Mouse (Mus musculus) retina, adult 2 months (tissue): ENCODE results near the gene Cemip.

Experiments
- DNase-seq: peaks from one replicate; pipeline ENCODE4 v3.0.0-alpha.2; 2012; ENCODE audit warnings: low read depth, low spot score

Cemip gene

GRCm38 (mm10) chr7:84028368-84028767 lies 57.9 kb downstream of the Cemip start:
- no peak for DNase-seq

DNA sequence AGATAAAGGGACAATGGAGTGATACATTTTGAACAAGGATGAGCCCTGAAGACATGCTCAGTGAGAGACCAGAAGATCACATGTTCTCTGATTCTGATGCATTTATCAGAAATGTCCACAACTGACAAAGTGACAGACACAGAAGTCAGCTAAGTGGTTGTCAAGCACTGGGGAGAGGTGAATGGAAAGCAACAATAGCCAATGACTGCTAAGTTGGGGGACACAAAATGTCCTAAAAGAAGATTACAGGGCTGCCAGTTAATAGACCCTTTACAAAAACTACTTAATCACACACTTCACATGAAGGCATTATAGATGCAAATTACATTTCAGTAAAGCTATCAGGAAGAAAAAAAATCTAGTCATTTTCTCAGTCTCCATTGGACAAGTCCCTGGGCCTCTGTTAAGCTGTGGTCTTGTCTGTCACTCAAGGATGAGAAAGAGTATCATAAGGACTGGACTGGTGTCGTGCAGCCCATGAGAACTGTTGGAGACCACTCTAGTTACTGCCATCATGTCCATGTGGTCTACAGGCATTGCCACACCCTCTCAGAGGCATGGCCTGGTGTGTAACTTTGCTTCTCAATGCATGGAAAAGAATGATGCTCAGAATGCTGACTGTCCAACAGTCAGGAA lies 59.2 kb downstream of the Cemip start:
- no peak for DNase-seq

DNA sequence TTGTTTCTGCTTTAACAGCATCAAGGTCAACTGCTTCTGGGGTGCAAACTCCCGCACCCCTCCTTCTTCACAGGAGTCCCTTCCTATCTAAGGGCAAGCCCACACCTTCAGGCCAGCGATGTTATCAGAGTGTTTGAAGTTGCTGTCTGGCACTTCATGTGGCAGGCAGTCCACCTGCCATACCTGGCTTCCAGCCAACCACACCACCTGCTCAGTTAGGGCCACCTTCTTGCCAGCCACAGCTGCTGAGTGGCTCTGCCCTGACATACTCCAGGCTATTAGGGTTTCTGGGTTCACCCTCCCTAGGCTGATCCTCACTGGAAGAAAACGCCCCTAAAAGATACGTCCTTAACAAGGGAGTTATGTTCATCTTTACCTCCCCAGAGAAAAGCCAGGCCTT lies 60.2 kb downstream of the Cemip start:
- no peak for DNase-seq

DNA sequence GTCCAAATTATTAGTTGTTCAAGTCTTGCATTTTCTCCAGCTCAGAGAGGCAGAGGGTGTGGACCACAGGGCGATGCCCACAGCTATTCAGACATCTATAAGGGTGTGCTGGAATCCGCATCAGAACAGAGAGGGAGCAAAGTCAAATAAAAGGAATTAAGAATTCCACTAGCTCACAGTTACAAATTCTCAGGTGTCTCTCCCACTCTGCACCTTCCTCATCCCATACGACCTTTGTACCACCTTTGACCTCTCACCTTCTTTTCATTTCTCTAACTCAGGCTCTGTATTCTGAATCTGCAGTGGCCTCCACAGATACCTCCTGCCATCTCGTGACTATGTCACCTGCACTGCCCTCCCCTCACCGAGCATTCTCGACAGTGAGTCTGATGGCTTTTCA lies 62.8 kb downstream of the Cemip start:
- DNase-seq: no peak

- DNase-seq: no peak
Observed at GRCm38 (mm10) chr7:84022462-84022861, 63.8 kb downstream of the Cemip start.

GRCm38 (mm10) chr7:84019381-84019780 lies 66.9 kb downstream of the Cemip start:
- no peak for DNase-seq

DNA sequence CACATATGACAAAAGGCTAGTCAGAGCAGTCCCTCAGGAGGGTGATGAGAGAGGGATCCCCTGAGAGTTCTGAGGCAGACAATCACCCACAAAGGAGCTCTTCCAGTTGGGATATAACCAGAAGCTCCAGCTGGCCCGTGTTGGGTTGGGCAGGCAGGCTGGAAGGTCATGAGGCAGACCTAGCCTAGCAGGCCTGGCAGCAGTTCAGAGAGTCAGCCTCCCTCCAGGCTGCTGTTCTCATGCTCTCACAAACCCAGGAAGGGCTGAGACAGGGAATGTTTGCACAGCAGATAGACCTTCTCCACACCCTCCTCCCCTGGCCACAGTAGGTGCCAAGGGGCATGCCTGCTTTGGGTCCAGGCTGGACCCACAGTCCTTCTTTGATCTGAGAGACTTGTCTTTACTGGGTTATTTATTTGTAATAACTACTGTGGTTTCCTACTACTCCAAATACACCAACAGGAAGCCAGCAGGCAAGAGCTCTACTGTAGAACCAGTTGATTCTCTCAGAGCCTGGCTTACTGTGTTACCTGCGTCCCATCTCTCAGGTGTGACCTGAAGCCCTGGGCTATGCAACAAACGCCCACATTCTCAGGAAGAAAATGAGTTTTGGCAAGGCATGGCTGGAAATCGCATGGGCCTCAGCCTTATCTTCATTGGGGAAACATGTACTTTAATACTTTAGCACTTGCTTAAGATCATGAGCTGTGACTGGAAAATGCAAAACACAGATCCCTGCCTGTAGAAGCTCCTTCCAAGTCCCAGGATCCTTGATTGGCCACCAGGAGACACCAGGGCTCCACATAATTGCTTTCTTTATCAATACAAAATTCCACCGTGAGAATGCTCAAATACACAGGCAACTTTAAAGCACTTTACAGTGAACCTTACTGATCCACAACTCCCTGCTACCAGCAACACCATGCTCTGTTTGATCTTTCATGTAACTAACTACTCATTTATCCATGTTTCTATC lies 67.7 kb downstream of the Cemip start:
- DNase-seq: no peak

DNA sequence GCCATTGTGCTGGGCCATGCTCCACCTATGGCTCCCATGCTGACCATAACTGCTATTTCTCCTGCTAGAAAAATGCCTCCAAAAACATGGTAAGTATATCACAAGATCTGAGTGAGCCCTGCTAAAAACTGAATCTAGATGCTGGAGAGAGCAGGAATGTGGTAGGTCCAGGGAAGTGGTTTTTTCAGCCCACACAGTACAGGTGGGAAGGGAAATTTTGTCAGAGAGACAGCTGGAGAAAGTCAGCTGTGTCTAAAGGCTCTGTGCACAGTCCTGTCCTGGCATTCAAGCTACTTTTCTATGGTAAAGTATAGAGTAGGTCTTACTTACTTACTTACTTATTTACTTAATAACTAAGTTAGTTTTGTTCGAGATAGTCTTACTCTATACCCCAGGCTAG lies 71.3 kb downstream of the Cemip start:
- no peak for DNase-seq

DNA sequence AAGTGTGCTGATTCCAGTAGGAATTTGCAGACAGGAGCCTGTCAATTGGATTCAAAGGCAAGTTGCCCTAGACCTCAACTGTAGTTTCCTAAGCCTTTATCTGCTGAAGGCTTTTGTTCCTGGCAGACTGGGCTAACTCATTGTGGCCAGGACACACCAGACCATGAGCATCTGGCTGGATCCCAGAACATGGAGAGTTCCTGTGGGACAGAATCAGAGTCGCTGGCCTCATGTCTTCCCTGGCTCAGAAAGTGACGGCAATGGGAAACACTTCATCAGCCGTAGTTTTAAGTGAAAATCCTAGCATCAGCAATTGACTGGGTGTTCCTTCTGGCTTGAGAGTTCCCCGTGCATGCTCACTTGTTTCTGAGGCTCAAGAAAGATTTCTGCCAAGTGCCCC lies 72.6 kb downstream of the Cemip start:
- DNase-seq: no peak

DNA sequence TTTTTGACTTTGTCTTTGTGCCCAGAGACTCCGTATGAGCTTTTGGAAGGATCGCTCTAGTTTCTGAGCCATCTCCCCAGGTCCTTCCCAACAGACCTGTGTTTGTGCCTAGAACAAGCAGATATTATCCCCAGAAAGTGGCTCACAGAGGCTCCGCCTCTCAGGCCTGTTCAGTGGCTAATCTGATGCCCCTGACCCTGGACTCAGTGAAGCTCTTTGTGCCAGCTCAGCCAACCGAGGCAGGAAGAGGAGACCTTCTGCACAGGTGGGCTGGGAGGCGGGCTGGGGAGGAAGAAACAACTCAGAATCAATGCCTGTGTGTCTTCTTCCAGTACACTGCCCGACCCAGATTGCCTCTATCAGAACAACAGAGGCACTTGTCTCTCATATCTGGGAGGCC lies 81.9 kb downstream of the Cemip start:
- DNase-seq: no peak

DNA sequence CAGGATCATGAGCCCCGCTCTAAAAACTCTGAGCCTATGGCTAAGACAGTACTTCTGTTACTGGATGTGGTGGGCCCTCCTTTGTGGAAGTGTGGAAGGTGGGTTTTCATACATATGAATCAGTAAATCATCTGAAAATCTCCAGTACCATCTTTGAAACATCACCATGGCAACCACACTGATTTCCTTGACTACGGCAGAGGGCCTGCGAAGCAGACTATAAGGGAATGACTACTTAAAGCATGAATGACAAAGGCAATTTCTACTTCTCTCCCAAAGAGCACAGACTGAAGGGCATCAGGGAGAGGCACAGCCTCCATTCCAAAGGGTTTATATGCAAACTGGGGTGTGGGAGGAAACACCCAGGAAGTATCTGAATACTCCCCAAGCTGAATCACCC lies 84.8 kb downstream of the Cemip start:
- DNase-seq: no peak

GRCm38 (mm10) chr7:84000671-84001070 lies 85.6 kb downstream of the Cemip start:
- DNase-seq: no peak

- no peak for DNase-seq
Observed at GRCm38 (mm10) chr7:83999647-84000046, 86.7 kb downstream of the Cemip start.

DNA sequence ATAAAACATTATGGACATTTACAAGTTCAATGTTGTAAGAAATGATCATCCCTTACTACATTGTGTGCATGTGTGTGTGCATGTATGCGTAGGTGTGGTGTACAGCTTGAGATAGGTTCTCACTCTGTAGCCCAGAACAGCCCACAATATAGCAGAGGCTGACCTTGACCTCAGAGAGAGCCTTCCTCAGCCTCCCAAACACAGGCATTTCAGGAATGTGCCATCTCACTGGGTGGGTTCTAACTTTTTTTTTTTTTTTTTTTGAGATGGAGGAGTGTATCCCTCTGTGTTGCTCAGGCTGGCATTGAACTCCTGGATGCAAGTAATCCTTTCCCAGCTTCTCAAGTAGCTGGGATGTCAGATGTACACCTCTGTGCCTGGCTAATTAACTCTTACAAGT lies 92.0 kb downstream of the Cemip start:
- no peak for DNase-seq

DNA sequence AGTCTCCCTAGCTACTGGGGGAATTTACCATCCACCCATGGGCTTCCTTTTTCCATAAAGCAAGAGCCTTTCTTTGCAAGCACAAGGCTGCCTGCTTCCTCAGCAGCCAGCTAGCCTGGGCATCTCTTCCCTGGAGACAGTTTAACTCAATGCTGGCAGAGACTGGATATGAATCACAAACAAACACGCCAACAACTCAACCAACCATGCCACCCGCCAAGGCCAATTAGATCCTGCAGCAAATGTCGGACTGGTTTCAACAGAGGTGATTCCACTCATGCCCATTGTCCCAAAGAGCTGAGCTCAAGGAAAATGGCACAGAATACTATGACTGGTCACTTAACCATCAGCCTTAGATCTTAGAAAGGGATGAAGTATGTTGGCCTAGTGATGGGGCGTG lies 97.0 kb downstream of the Cemip start:
- no peak for DNase-seq

GRCm38 (mm10) chr7:83985751-83986150 lies 100.6 kb downstream of the Cemip start:
- no peak for DNase-seq

DNA sequence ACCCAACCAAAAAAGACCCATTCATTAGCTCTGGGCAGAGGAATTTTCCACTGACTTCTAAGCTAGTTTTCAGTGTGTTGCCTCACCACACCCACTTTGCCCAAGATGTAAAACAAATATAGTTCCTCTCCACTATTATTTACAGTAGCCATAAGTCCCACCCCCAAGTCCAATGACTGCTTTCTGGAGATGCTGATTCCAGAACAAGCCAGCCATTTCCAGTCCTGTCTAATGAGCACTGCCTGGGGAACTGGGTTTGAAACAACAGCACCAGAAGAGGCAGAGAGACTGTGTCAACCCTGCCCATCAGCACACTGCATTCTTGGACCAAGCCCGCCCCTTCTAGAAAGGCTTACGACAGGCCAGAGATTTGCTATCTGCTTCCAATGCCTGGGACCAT lies 103.7 kb downstream of the Cemip start:
- no peak for DNase-seq

DNA sequence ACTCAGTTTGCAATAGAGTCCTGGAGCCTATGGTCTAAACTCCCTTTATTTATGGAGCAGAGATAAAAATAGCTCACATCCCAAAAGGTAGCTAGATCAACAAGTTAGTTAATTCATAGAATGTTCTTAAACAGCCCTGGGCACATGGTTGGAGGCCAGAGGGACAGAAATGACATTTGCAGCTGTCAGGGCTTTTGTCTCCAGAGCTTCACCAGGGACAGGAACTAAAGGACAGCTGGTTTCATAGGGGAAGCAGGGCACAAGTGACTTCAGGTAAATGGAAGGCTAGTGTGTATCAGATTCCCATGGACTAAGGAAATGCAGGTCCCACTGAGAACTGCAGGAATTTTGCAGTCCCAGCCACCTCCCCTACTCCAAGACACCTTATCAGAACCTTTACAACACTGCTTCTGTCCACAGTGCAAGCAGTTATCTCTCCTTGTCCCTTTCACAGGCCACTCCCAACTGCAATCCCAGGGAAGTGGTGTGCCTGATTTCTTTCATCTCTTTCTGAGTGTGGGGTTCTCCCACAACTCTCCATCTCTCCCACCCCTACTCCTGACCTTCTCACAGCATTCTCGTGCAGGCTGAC lies 107.3 kb downstream of the Cemip start:
- no peak for DNase-seq

DNA sequence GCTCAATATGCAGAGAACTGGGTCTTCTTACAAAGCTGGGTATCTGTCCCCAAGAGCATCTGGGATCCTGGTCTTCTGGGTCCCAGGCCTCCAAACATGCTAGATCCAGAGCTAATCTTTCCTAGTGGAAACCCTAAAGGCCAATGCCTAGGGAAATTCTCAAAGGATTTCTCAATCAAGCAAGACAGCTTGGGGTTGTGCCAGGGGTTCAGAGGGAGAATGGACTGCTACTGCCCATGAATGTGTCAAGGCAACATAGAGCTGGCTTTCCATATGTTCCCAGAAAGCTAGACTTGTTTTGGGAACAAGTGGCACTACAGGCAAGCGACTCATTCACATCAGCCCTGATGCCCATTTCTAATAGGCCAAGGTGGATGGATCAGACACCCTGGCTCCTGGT lies 107.9 kb downstream of the Cemip start:
- DNase-seq: no peak

DNA sequence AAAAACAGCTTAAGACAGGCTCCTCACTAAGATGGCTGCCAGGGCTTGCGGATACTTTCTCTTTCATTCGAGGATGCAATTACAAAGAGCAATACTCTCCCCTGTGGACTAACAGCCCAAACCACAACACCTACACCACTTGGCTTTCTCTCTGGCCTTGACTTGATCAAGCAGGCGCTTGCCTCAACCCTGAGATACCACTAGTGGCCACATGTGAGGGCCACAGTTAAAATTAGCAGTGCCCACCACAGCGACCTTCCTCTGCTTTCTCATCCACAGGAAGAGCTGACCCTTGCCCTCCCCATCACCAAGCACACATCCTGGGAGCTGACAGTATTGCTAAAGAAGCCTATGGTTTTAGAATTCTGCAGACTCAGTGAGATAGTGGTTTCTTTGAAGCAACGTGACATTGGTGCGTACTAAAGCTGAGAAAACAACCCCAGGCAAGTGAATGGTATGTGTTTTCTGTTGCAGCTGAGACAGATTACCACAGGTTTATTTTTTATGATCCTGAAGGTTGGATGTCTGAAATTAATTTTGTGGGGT lies 109.8 kb downstream of the Cemip start:
- no peak for DNase-seq

GRCm38 (mm10) chr7:83975283-83975682 lies 111.0 kb downstream of the Cemip start:
- no peak for DNase-seq

DNA sequence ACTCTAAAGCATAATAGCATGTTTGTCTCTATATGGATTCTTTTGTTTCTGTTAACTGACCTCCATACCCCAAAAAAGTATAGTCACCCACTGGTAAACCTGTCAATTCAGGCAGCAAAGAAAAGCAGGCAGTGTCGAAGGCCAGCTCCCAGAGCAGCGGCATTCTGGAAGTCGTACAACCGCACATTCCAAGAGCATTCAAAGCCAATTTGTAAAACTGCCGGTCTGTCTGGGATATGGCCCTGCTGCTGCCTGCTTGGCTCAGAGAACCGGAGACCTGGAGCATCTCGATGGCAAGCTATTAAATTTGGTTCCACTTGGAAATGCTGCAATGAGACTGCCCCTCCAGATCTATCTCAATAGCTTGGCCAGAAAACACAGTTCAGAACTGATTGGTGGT lies 113.8 kb downstream of the Cemip start:
- DNase-seq: no peak
